Mouse (Mus musculus) A20 (cell line): ENCODE data around the gene Rarg.

Experiments
- DNase-seq: peaks from one replicate; pipeline ENCODE4 v3.0.0-alpha.2; 2011; ENCODE audit warnings: low read depth, low spot score

The Rarg gene

GRCm38 (mm10) chr15:102239260-102239590 lies 18.1 kb downstream of the Rarg start:
- peak; percentile 74 for DNase-seq

- no peak for DNase-seq
Observed at GRCm38 (mm10) chr15:102238543-102239259, 18.6 kb downstream of the Rarg start.

- no peak for DNase-seq
Observed at GRCm38 (mm10) chr15:102235371-102236027, 21.8 kb downstream of the Rarg start.

DNA sequence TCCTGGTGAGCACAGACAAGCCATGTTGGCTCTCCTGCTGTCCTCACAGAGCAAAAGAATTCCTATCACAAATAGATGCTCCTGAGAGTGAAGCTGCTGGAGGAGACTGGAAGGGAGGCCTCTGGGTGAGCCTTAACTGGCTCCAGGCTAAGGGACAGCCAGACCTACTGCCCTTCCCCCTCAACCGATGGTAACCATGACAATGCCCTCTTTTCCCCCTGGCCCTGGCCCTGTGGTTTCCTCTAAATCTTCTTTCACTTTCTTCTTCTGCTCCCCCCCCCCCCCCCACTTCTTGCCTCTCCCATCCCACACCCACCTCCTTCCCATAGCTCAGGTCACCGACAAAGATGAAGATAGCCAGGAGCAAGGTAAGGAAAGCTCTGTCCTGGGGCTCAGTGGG lies 23.4 kb downstream of the Rarg start:
- DNase-seq: no peak

GRCm38 (mm10) chr15:102232764-102233163 lies 24.6 kb downstream of the Rarg start:
- no peak for DNase-seq

- peak; percentile 32 for DNase-seq
Observed at GRCm38 (mm10) chr15:102231748-102232147, 25.6 kb downstream of the Rarg start, which contains the start of gene Itgb7. Itgb7 (minus strand) TSS chr15:102231944.

DNA sequence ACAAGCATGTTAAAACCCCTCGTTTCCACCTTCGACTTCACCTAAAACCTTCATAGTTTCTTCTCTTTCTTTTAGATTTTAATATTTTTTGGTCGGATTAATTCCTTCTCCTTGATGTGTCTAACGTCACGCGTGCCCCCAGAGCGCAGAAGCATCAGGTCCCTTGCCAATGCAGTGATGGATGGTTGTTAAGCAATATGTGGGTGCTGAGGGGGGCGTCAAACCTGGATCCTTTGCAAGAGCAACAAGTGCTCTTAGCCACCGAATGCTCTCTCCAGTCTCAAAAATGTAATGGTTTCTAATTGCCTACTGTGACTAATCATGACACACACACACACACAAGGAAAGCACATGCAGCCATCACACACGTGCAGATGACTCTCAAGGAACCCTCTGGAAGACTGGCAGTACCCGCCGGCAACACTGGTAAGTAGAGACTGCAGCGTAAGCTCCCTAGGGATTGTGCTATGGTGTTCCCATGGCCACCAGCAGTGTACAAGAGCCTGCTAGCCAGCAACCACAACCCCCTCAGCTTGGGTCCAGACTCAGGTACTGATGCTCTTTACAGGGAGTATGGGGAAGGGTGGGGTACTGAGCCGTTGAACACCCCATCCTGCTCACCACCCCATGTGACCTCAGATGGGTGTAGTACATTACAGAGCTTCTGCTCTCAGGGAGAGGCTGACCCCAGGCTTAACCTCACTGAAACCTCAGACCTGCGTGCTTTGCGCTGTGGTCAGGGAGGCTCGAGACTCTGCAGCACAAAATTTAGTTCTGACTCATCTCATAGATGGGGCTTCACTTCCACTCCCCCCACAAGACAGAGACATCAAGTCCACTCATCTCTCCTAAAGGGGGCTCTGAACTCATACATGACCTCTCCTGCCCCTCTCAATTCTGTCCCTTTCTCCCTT lies 26.7 kb downstream of the Rarg start:
- no peak for DNase-seq

- DNase-seq: peak; percentile 38
Observed at GRCm38 (mm10) chr15:102225619-102226018, 31.7 kb downstream of the Rarg start.

GRCm38 (mm10) chr15:102224992-102225617 lies 32.2 kb downstream of the Rarg start:
- peak; percentile 87 for DNase-seq

GRCm38 (mm10) chr15:102224186-102224991 lies 32.9 kb downstream of the Rarg start:
- DNase-seq: peak; percentile 93

DNA sequence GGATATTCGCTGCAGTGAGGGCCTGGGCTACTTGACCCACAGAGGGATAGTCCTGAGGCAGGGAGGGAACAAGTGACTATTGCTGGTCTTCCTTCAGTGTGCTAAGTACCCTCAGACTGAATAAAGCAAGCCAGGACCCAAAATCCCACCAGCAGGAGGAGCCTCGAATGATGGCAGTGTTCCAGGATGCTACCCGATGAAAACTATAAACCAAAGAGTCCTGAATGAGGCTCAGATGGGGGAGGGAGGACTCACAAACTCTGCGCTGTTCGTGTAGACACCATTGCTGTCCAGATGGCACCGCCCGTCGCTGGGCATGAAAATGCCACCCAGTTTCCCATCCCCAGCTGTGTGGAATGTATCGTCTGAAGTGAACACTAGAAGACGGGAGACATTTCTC lies 34.9 kb downstream of the Rarg start:
- DNase-seq: no peak

DNA sequence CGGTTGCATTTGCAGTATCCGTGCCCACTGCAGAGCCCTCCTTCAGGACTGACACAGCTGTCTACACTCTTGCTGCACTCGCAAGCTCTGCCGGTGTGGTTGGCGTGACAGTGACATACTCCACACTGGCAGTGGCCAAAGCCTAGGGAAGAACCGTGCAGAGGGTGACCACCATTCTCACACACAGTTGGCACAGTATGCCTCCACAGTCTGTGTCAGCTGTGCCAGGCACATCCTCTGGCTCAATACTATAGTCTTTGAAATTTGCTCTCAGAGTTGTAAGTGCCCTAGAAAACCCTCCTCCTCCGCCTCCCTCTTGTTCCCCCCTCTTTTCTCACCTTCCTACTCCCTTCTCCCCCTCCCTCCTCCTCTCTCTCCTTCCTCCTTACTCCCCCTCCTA lies 40.0 kb downstream of the Rarg start:
- no peak for DNase-seq

DNA sequence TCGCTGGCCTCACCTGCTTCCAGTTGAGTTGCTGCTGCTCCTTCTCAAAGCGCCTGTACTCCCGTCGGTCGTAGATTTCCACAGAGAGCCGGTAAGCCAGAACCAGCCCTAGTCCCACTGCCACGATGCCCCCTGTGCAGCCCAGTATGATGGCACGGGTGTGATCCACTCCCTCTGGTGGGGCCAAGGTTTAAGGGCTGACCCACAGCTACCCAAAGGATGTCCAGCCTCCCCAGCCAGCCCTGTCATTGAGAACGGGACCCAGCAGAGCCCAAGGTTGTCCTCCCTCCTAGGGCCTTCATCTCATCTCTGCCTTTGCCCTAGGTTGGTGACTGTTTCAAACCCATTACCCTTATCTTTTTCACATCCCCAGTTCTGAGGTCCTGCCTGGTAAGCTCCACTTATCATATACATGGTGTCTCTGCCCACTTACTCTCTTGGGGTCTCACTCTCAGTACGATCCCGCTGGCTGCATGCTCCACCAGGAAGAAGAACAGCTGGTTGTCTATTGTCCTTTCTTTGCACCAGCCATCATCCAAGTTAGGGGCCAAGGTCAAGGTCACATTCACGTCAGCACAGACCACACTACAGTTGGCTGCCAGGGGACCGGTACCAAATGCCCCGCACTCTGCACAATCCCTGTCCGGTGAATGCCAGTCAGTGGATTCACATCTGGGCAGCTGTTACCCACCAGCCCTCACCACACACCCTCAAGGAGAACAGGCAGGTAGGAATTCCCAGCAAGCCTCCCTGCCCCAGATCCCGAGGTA lies 40.7 kb downstream of the Rarg start:
- DNase-seq: no peak

DNA sequence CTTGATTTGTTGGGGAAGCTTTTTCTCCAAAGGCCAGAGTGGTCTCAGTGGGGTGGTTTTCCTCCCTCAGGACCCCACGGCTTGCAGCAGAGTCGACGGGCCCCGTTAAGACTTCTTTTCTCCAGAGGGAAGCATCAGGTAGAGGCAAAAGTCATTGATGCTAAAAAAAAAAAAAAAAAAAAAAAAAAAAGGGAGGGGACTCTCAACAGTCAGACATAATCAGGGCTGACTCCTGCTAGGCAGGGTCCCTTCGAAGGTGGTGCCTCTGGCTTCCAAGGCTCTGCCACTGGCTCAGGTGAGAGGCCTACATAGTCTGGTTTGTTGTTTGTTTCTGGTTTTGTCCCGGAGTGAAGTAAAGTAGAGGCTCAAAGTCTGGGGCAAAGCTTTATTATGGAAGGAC lies 41.7 kb downstream of the Rarg start:
- DNase-seq: no peak

- DNase-seq: no peak
Observed at GRCm38 (mm10) chr15:102214132-102214531, 43.2 kb downstream of the Rarg start.

DNA sequence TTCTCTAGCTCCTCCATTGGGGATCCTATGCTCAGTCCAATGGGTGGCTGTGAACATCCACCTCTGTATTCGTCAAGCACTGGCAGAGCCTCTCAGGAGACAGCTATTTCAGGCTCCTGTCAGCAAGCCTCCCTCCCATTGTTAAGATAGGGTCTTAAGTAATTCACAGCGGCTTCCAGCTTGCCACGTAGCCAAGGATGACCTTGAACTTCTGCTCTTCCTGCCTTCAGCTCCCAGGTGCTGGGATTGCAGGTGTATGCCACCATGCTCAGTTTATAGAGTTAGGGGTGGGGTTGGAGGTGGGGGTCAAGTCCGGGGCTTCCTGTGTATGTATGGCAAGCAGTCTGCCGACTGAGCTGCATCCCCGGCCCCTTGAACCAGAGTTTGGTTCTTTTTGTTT lies 45.4 kb downstream of the Rarg start:
- no peak for DNase-seq

- DNase-seq: no peak
Observed at GRCm38 (mm10) chr15:102210816-102211215, 46.5 kb downstream of the Rarg start.

DNA sequence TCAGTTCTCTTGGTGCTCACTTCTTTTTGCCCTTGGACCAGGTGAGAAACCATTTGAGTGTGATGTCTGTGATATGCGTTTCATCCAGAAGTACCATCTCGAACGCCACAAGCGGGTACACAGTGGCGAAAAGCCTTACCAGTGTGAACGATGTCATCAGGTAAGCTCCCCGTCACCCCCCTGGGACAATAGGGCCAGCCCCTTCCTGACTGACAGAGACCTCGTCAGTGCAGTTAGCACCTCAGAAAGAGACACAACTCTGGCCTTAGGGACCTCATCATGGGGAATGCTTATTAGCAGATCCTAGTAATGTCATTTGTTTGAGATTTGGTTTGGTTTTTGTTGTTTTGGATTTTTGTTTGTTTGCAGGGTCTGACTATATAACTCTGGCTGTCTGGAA lies 48.2 kb downstream of the Rarg start:
- no peak for DNase-seq

GRCm38 (mm10) chr15:102208092-102208561 lies 49.2 kb downstream of the Rarg start:
- DNase-seq: peak; percentile 83

DNA sequence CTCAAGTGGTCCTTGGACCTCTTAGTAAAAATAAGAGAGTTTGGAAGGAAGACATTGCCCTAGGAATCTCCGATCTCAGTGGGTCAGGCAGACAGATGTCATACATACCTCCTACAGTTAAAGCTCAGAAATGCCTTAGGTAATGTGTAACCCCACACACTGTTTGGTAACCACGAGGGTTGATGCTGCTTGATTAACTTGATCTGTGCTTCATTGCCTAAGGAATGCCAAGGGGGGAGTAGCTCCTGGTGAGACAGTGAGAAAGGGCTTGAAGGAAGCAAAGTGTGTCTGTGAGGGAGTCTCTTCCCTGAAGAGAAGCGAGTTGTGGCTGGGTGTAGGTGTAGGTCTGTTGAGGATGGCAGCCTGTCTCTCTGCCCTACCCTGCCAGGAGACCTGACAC lies 50.0 kb downstream of the Rarg start:
- DNase-seq: no peak
